8 mouse cellular contexts compared by ENCODE assay signal in the genomic region with DNA sequence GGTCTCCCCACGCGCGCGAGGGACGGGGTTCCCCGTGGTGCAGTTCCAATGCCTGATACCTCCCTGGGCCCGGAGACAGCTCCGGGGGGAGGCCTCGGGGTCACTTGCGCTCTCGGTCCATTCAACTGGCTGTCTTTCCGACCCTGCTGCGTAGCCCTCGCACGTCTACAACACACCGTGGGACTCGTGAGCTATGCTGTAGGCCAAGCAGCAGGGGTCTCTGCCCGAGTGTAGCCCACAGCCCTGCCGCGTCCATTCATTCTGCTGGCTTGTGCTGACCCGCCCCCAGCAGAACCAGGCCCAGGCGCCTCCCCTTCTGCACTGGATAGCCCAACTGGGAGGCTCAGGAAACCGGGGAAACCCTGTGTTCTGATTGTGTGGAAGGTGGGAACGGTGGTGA. TPM values are rescaled to one million over a fixed set of nuclear protein-coding genes. Genes with fewer than 3 reads are reported as not detected.
DNase-seq lines count a peak whose midpoint lies in the region; ATAC-seq lines count a peak whose summit lies in the region.

No protein-coding gene starts in this region.

- H3K4me1 ChIP-seq in hindbrain, embryonic 13.5 days (replicated peaks), result peaks cover 16% of the 10 kb centered on the region
- H3K4me1 ChIP-seq in liver, embryonic 15.5 days (replicated peaks), result peaks cover 19% of the 10 kb centered on the region

- under 1% methylated on average over 24 of the region's 24 CpGs for WGBS in hindbrain, embryonic 13.5 days
- WGBS in liver, embryonic 15.5 days (ENCODE audit: insufficient replicate concordance), result under 1% methylated on average over 24 of the region's 24 CpGs

- H3K9me3 ChIP-seq in hindbrain, embryonic 13.5 days, result no peaks in the 10 kb centered on the region
- H3K9me3 ChIP-seq in liver, embryonic 15.5 days (replicated peaks), result no peaks in the 10 kb centered on the region

- peak; percentile 90 for ATAC-seq in hindbrain, embryonic 13.5 days (ENCODE audit: low FRiP score)
- peak; percentile 62 for ATAC-seq in liver, embryonic 15.5 days (ENCODE audit: insufficient read depth)
- 0 out of 2 replicates have a peak, but pooled peaks have one; percentile 3 for ATAC-seq in neutrophil, adult 5-6 weeks (ENCODE audit: extremely low read depth, insufficient number of reproducible peaks, low FRiP score, poor library complexity, severe bottlenecking)

- H3K36me3 ChIP-seq in hindbrain, embryonic 13.5 days, result peaks cover 14% of the 10 kb centered on the region
- no peaks in the 10 kb centered on the region for H3K36me3 ChIP-seq in liver, embryonic 15.5 days (replicated peaks)

- H3K27me3 ChIP-seq in hindbrain, embryonic 13.5 days, result peaks cover 37% of the 10 kb centered on the region
- H3K27me3 ChIP-seq in liver, embryonic 15.5 days, result 0 out of 2 replicates have a peak, but pooled peaks cover 7% of the 10 kb centered on the region

- H3K4me2 ChIP-seq in hindbrain, embryonic 13.5 days, result peak overlapping the region; percentile 86
- peak overlapping the region; percentile 97 for H3K4me2 ChIP-seq in liver, embryonic 15.5 days

- peak overlapping the region; percentile 86 for H3K9ac ChIP-seq in hindbrain, embryonic 13.5 days
- H3K9ac ChIP-seq in liver, embryonic 15.5 days, result peak overlapping the region; percentile 68

- peak overlapping the region; percentile 85 for H3K27ac ChIP-seq in hindbrain, embryonic 13.5 days
- H3K27ac ChIP-seq in liver, embryonic 15.5 days (replicated peaks), result peak overlapping the region; percentile 71

- peak overlapping the region; percentile 70 for H3K4me3 ChIP-seq in hindbrain, embryonic 13.5 days
- peak overlapping the region; percentile 66 for H3K4me3 ChIP-seq in liver, embryonic 15.5 days (replicated peaks)

- DNase-seq in retina, embryonic 14.5 days (ENCODE audit: low spot score), result peak; percentile 56
- no peak for DNase-seq in retina, postnatal 1 day
- peak; percentile 61 for DNase-seq in embryo, embryonic 11 days
- no peak for DNase-seq in ovary, postnatal 10 days (ENCODE audit: low spot score)
- DNase-seq in c-Kit-positive CD71-positive TER-119-positive erythroid progenitor cells, embryonic 14.5 days (ENCODE audit: low spot score), result no peak

RNA-seq across cellular contexts. Expression of a gene that starts 0.4 kb away (rescaled TPM):
- polyA plus RNA-seq in hindbrain, embryonic 13.5 days (2015; fragmentation: Nextera tagmentation; extraction: Ambion mirVana), result 49.1 and 55.8 TPM in 2 replicates
- 12.6 and 14.0 TPM in 2 replicates for polyA plus RNA-seq in liver, embryonic 15.5 days (2015; fragmentation: Nextera tagmentation; extraction: Ambion mirVana)
- total RNA-seq in neutrophil, adult 5-6 weeks (2017), result 18.4 and 22.6 TPM in 2 replicates

RNA-seq across cellular contexts. Expression of a gene that starts 37.3 kb away (rescaled TPM):
- polyA plus RNA-seq in hindbrain, embryonic 13.5 days (2015; fragmentation: Nextera tagmentation; extraction: Ambion mirVana), result 89.3 and 94.9 TPM in 2 replicates
- polyA plus RNA-seq in liver, embryonic 15.5 days (2015; fragmentation: Nextera tagmentation; extraction: Ambion mirVana), result 28.8 and 32.1 TPM in 2 replicates
- 31.7 and 41.9 TPM in 2 replicates for total RNA-seq in neutrophil, adult 5-6 weeks (2017)

Comparison
In these comparisons a context has a peak if more than half of its experiments do, and no peak if none do; other contexts are left out.
1. DNase-seq: peak in retina, embryonic 14.5 days (single experiment) and embryo, embryonic 11 days (single experiment); none in retina, postnatal 1 day (single experiment), ovary, postnatal 10 days (single experiment) and c-Kit-positive CD71-positive TER-119-positive erythroid progenitor cells, embryonic 14.5 days (single experiment).
2. ATAC-seq: peak in every context shown above with its lines; median percentile 90 in hindbrain, embryonic 13.5 days; 62 in liver, embryonic 15.5 days; 3 in neutrophil, adult 5-6 weeks.